21 mouse cellular contexts compared by ENCODE assay signal in genomic region chr1:39244726-39245125, GRCm38 (mm10). TPM values are rescaled to one million over a fixed set of nuclear protein-coding genes. Genes with fewer than 3 reads are reported as not detected.
A peak's percentile ranks its signal among the peaks of the same experiment; 100 is the strongest.
DNase-seq lines count a peak whose midpoint lies in the region; ATAC-seq and TF ChIP-seq lines count a peak whose summit lies in the region.
"Had no signal": no experiment of that assay in that cellular context is flagged by ENCODE, and none has a peak within 500 bp of the region (broad histone marks: within the 10 kb centered on the region; RNA-seq: fewer than 3 reads in every experiment).

No protein-coding gene starts in this region.

- 0 out of 2 replicates have a peak, but pooled peaks have one; percentile 39 for ATAC-seq in heart, embryonic 12.5 days (ENCODE audit: insufficient number of reproducible peaks, low FRiP score)
- ATAC-seq in kidney, postnatal 0 days (replicated peaks; ENCODE audit: low FRiP score, low read depth) = peak; percentile 49; the same call in 1 of the 2 replicates
- no peak for ATAC-seq in megakaryocyte, adult 5-6 weeks (ENCODE audit: poor library complexity, severe bottlenecking)
- no peak for ATAC-seq in forebrain, postnatal 0 days
- no peak for ATAC-seq in erythroblast, adult 5-6 weeks (replicated peaks; ENCODE audit: low FRiP score, poor library complexity, severe bottlenecking)
- ATAC-seq: forebrain, embryonic 15.5 days had no signal

- intact Hi-C loops in heart, adult 2 months (cut with DNase I) = no loop called here

- TF ChIP-seq EP300 in heart, adult 2 months (IDR thresholded peaks at IDR 0.05; ENCODE audit: insufficient read depth, low read depth, low read length) = no peak

- H3K36me3 ChIP-seq in heart, embryonic 12.5 days = no peaks in the 10 kb centered on the region
- no peaks in the 10 kb centered on the region for H3K36me3 ChIP-seq in heart, adult 2 months (ENCODE audit: control insufficient read depth, insufficient read depth, low read length)
- no peaks in the 10 kb centered on the region for H3K36me3 ChIP-seq in kidney, postnatal 0 days (ENCODE audit: insufficient read depth, low read length)
- H3K36me3 ChIP-seq in megakaryocyte, embryonic 14.5 days (replicated peaks; ENCODE audit: low read length) = peaks cover 6% of the 10 kb centered on the region
- H3K36me3 ChIP-seq in forebrain, postnatal 0 days (ENCODE audit: insufficient read depth) = no peaks in the 10 kb centered on the region
- H3K36me3 ChIP-seq: forebrain, embryonic 15.5 days; heart, embryonic 13.5 days; hindbrain, embryonic 10.5 days had no signal

- H3K79me2 ChIP-seq in heart, adult 2 months (replicated peaks; ENCODE audit: control insufficient read depth, insufficient read depth, low read length) = no peaks in the 10 kb centered on the region

- TF ChIP-seq CTCF in heart, adult 2 months (IDR thresholded peaks at IDR 0.05) = no peak
- no peak for TF ChIP-seq CTCF in kidney, postnatal 0 days (IDR thresholded peaks at IDR 0.05; ENCODE audit: low read depth)
- no peak for TF ChIP-seq CTCF in forebrain, postnatal 0 days (IDR thresholded peaks at IDR 0.05; ENCODE audit: low read depth)

- no peaks in the 10 kb centered on the region for H3K4me1 ChIP-seq in heart, embryonic 12.5 days (replicated peaks)
- no peaks in the 10 kb centered on the region for H3K4me1 ChIP-seq in heart, adult 2 months (ENCODE audit: control insufficient read depth, insufficient read depth, low read length)
- no peaks in the 10 kb centered on the region for H3K4me1 ChIP-seq in kidney, postnatal 0 days (replicated peaks; ENCODE audit: insufficient read depth, low read length)
- H3K4me1 ChIP-seq in megakaryocyte, embryonic 14.5 days = peaks cover 6% of the 10 kb centered on the region; the same call in 1 of the 2 replicates
- H3K4me1 ChIP-seq in forebrain, postnatal 0 days (ENCODE audit: insufficient read depth) = no peaks in the 10 kb centered on the region
- H3K4me1 ChIP-seq: forebrain, embryonic 15.5 days; heart, embryonic 13.5 days; hindbrain, embryonic 10.5 days had no signal

- H3K4me3 ChIP-seq in heart, embryonic 12.5 days = no peak overlapping the region
- H3K4me3 ChIP-seq in heart, adult 2 months = no peak overlapping the region
- no peak overlapping the region for H3K4me3 ChIP-seq in kidney, postnatal 0 days (replicated peaks; ENCODE audit: low read depth, low read length)
- peak overlapping the region; percentile 23 for H3K4me3 ChIP-seq in megakaryocyte, embryonic 14.5 days (replicated peaks)
- H3K4me3 ChIP-seq in forebrain, postnatal 0 days (ENCODE audit: low read depth, low read length) = no peak overlapping the region
- H3K4me3 ChIP-seq: forebrain, embryonic 15.5 days; heart, embryonic 13.5 days; hindbrain, embryonic 10.5 days had no signal

- TF ChIP-seq POLR2A in heart, adult 2 months (IDR thresholded peaks at IDR 0.05; ENCODE audit: insufficient read depth, low read depth, low read length) = no peak

- H3K9ac ChIP-seq in heart, embryonic 12.5 days = no peak overlapping the region
- H3K9ac ChIP-seq in heart, adult 2 months (ENCODE audit: low read depth, low read length) = no peak overlapping the region
- no peak overlapping the region for H3K9ac ChIP-seq in kidney, postnatal 0 days (ENCODE audit: low read depth, low read length)
- H3K9ac ChIP-seq in forebrain, postnatal 0 days = no peak overlapping the region
- H3K9ac ChIP-seq: forebrain, embryonic 15.5 days; heart, embryonic 13.5 days; hindbrain, embryonic 14.5 days had no signal

- H3K4me2 ChIP-seq in heart, embryonic 12.5 days = no peak overlapping the region
- H3K4me2 ChIP-seq in kidney, postnatal 0 days (ENCODE audit: low read length) = no peak overlapping the region
- H3K4me2 ChIP-seq in forebrain, postnatal 0 days (ENCODE audit: low read depth) = no peak overlapping the region
- H3K4me2 ChIP-seq: forebrain, embryonic 15.5 days; heart, embryonic 13.5 days; hindbrain, embryonic 14.5 days had no signal

- 44% methylated on average over 1 of the region's 1 CpGs for WGBS in heart, embryonic 12.5 days
- WGBS in heart, adult 2 months = 77% methylated on average over 1 of the region's 1 CpGs
- 64% methylated on average over 1 of the region's 1 CpGs for WGBS in kidney, postnatal 0 days
- WGBS in forebrain, postnatal 0 days = 67% methylated on average over 1 of the region's 1 CpGs

- no peaks in the 10 kb centered on the region for H3K27me3 ChIP-seq in heart, embryonic 12.5 days (replicated peaks)
- no peaks in the 10 kb centered on the region for H3K27me3 ChIP-seq in heart, adult 2 months (ENCODE audit: control insufficient read depth, insufficient read depth, low read length)
- no peaks in the 10 kb centered on the region for H3K27me3 ChIP-seq in kidney, postnatal 0 days (ENCODE audit: insufficient read depth, low read length)
- peaks cover 5% of the 10 kb centered on the region for H3K27me3 ChIP-seq in megakaryocyte, embryonic 14.5 days (replicated peaks)
- no peaks in the 10 kb centered on the region for H3K27me3 ChIP-seq in forebrain, postnatal 0 days (ENCODE audit: insufficient read depth, low read length)
- H3K27me3 ChIP-seq: forebrain, embryonic 15.5 days; heart, embryonic 13.5 days had no signal

- no peak overlapping the region for H3K27ac ChIP-seq in heart, embryonic 12.5 days (ENCODE audit: poor library complexity, severe bottlenecking)
- no peak overlapping the region for H3K27ac ChIP-seq in heart, adult 2 months
- no peak overlapping the region for H3K27ac ChIP-seq in kidney, postnatal 0 days
- no peak overlapping the region for H3K27ac ChIP-seq in forebrain, postnatal 0 days (ENCODE audit: low read depth, low read length)
- H3K27ac ChIP-seq: forebrain, embryonic 15.5 days; heart, embryonic 13.5 days; hindbrain, embryonic 10.5 days; hindbrain, embryonic 14.5 days had no signal

- H3K9me3 ChIP-seq in heart, embryonic 12.5 days (replicated peaks) = no peaks in the 10 kb centered on the region
- H3K9me3 ChIP-seq in kidney, postnatal 0 days (replicated peaks; ENCODE audit: low read length) = no peaks in the 10 kb centered on the region
- peaks cover 9% of the 10 kb centered on the region for H3K9me3 ChIP-seq in megakaryocyte, embryonic 14.5 days
- no peaks in the 10 kb centered on the region for H3K9me3 ChIP-seq in forebrain, postnatal 0 days (ENCODE audit: low read length)
- H3K9me3 ChIP-seq: forebrain, embryonic 15.5 days; heart, embryonic 13.5 days; hindbrain, embryonic 10.5 days had no signal

- no peak for DNase-seq in heart, adult 2 months
- no peak for DNase-seq in kidney, postnatal 0 days (ENCODE audit: low spot score)
- no peak for DNase-seq in kidney, postnatal 14 days
- no peak for DNase-seq in forebrain, postnatal 0 days
- DNase-seq: adrenal gland, postnatal 10 days; cerebellum, adult 11 months; cerebellum, adult 9-10 months; cerebellum, postnatal 25 days; gastrocnemius, postnatal 10 days; heart, postnatal 14 days had no signal

RNA-seq across cellular contexts. Expression of gene Npas2, which starts 51.2 kb away (rescaled TPM):
- 0.55 and 0.78 TPM in 2 replicates for polyA plus RNA-seq in heart, embryonic 12.5 days (2016; fragmentation: Nextera tagmentation; extraction: Ambion mirVana)
- total RNA-seq in heart, adult 2 months (2021) = 1 to 10 TPM; 1.8 to 10.0 TPM
- 3.7 and 4.1 TPM in 2 replicates for polyA plus RNA-seq in heart, adult 2 months (2012; rRNA removed)
- polyA plus RNA-seq in kidney, postnatal 0 days (2015; fragmentation: Nextera tagmentation; extraction: Ambion mirVana) = 1.1 and 1.4 TPM in 2 replicates
- 1.9 and 5.8 TPM in 2 replicates for polyA plus RNA-seq in megakaryocyte, embryonic 14.5 days (2012; ENCODE audit: insufficient read depth, low replicate concordance)
- not detected in 2 replicates for total RNA-seq in megakaryocyte, adult 5-6 weeks (2015)
- total RNA-seq in megakaryocyte, adult 5-6 weeks (2017) = not detected in 2 replicates
- total RNA-seq in forebrain, postnatal 0 days (2014; rRNA removed) = 4.6 and 13.1 TPM in 2 replicates
- 3.0 and 3.3 TPM in 2 replicates for polyA plus RNA-seq in forebrain, postnatal 0 days (2015; fragmentation: Nextera tagmentation; extraction: Ambion mirVana)
- total RNA-seq in erythroblast, adult 5-6 weeks (2015; ENCODE audit: low replicate concordance) = not detected in 2 replicates
- total RNA-seq in erythroblast, adult 5-6 weeks (2017; ENCODE audit: low replicate concordance) = 0.14 TPM in 1 of 2 replicates, not detected in the other
- total RNA-seq: MEL had no signal
- polyA plus RNA-seq: C2C12; forebrain, embryonic 11.5 days had no signal

Comparison
In these comparisons a context has a peak if more than half of its experiments do, and no peak if none do; other contexts are left out.
1. ATAC-seq: peak in heart, embryonic 12.5 days (single experiment) and kidney, postnatal 0 days (single experiment); none in megakaryocyte, adult 5-6 weeks (single experiment), forebrain, postnatal 0 days (single experiment) and erythroblast, adult 5-6 weeks (single experiment).